Mouse (Mus musculus): ENCODE results near the gene Bbc3. TPM values are rescaled to one million over a fixed set of nuclear protein-coding genes. Genes with fewer than 3 reads are reported as not detected.

The Bbc3 gene
- polyA plus RNA-seq, 1 experiment from 2014 or later = 10.4 TPM

DNA sequence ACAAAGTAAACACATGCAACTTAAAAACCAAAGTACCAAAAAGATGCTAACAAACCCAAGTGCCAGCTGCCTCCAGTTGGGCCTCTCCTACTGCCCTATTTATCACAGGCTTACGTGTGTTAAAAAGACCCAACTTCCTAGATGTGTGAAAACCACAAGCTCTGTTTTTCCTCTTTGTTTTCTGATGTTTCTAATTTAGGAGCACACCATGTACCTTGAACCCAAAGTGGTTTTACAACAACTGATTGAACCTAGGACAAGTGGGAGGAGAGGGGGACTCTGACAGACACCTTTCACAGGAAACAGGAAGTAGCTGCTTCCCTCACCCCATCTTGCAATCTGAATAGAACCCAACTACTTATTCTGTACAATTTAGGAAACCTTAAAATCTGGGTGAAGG lies 56.1 kb downstream of the Bbc3 start:
- Histone ChIP-seq H3K36me3 (peaks cover 72% of the 10 kb centered on the region), H3K27ac (ENCODE audit: poor library complexity, severe bottlenecking) (peak overlapping the region; percentile 41)

GRCm38 (mm10) chr7:16364901-16365500 lies 56.8 kb downstream of the Bbc3 start:
- H3K9me3 ChIP-seq (replicated peaks) = no peaks in the 10 kb centered on the region
- no peak overlapping the region for H3K4me3 ChIP-seq
- H3K4me1 ChIP-seq (replicated peaks) = peaks cover 18% of the 10 kb centered on the region
- H3K4me2 ChIP-seq = no peak overlapping the region
- 64% methylated on average over 4 of the region's 4 CpGs for WGBS
- peaks cover 79% of the 10 kb centered on the region for H3K36me3 ChIP-seq
- H3K27me3 ChIP-seq (replicated peaks) = no peaks in the 10 kb centered on the region
- H3K9ac ChIP-seq = no peak overlapping the region
- H3K27ac ChIP-seq (ENCODE audit: poor library complexity, severe bottlenecking) = peak overlapping the region; percentile 41
- ATAC-seq (ENCODE audit: insufficient number of reproducible peaks, low FRiP score) = no peak

More for the DNA sequence above, 56.1 kb downstream of the Bbc3 start:
- Histone ChIP-seq H3K9me3 (replicated peaks) (no peaks in the 10 kb centered on the region), H3K4me3 (no peak overlapping the region), H3K4me2 (no peak overlapping the region), H3K9ac (no peak overlapping the region), H3K4me1 (replicated peaks) (peaks cover 18% of the 10 kb centered on the region), H3K27me3 (replicated peaks) (no peaks in the 10 kb centered on the region)
- WGBS = 59% methylated on average over 1 of the region's 1 CpGs
- ATAC-seq (ENCODE audit: insufficient number of reproducible peaks, low FRiP score) = no peak

GRCm38 (mm10) chr7:16366133-16366646 lies 58.0 kb downstream of the Bbc3 start:
- no peaks in the 10 kb centered on the region for H3K9me3 ChIP-seq (replicated peaks)
- no peak overlapping the region for H3K4me3 ChIP-seq
- H3K27ac ChIP-seq (ENCODE audit: poor library complexity, severe bottlenecking) = no peak overlapping the region
- H3K4me2 ChIP-seq = no peak overlapping the region
- H3K9ac ChIP-seq = no peak overlapping the region
- H3K27me3 ChIP-seq (replicated peaks) = no peaks in the 10 kb centered on the region
- 74% methylated on average over 10 of the region's 10 CpGs for WGBS
- H3K4me1 ChIP-seq (replicated peaks) = peaks cover 18% of the 10 kb centered on the region
- ATAC-seq (ENCODE audit: insufficient number of reproducible peaks, low FRiP score) = no peak
- H3K36me3 ChIP-seq = peaks cover 90% of the 10 kb centered on the region

DNA sequence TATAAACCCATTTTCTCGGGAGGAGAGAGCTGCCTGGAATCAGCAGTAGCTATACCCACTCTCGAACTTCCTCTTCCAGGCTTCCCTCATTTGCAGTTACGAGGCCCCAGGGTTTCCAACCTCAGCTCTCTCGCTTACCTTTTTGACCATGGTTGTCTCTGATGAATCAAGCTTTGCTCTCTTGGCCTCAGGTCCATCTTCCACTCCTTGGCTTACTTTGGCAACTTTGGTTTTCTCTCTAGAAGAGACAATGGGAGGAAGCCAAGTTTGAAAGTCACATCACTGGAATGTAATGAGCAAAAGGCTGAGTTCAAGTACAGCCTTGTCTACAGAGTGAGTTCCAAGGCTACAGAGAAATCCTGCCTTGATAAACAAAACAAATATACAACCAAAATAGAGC lies 58.5 kb downstream of the Bbc3 start:
- Histone ChIP-seq H3K4me1 (replicated peaks) (peaks cover 18% of the 10 kb centered on the region), H3K9ac (no peak overlapping the region), H3K4me3 (no peak overlapping the region), H3K27me3 (replicated peaks) (no peaks in the 10 kb centered on the region), H3K27ac (ENCODE audit: poor library complexity, severe bottlenecking) (no peak overlapping the region), H3K4me2 (no peak overlapping the region), H3K36me3 (peaks cover 90% of the 10 kb centered on the region), H3K9me3 (replicated peaks) (no peaks in the 10 kb centered on the region)
- WGBS = 83% methylated on average over 4 of the region's 4 CpGs
- no peak for ATAC-seq (ENCODE audit: insufficient number of reproducible peaks, low FRiP score)

Other genes with a start within 250 kb of the Bbc3 start
- 0.05 TPM in 1 of 2 replicates, not detected in the other for gene Zfp541, start 246.6 kb upstream of the Bbc3 start, polyA plus RNA-seq (2016; fragmentation: Nextera tagmentation; extraction: Ambion mirVana)
- gene Napa, start 209.9 kb upstream of the Bbc3 start, polyA plus RNA-seq (2016; fragmentation: Nextera tagmentation; extraction: Ambion mirVana) = 144 and 159 TPM in 2 replicates
- gene Kptn, start 188.5 kb upstream of the Bbc3 start, polyA plus RNA-seq (2016; fragmentation: Nextera tagmentation; extraction: Ambion mirVana) = 29.4 and 31.0 TPM in 2 replicates
- 0.28 and 0.30 TPM in 2 replicates for gene Slc8a2, start 178.6 kb upstream of the Bbc3 start, polyA plus RNA-seq (2016; fragmentation: Nextera tagmentation; extraction: Ambion mirVana)
- 18.2 and 21.5 TPM in 2 replicates for gene Meis3, start 133.3 kb upstream of the Bbc3 start, polyA plus RNA-seq (2016; fragmentation: Nextera tagmentation; extraction: Ambion mirVana)
- 11.9 and 13.0 TPM in 2 replicates for gene Dhx34, start 86.4 kb upstream of the Bbc3 start, polyA plus RNA-seq (2016; fragmentation: Nextera tagmentation; extraction: Ambion mirVana)
- gene C5ar2, start 64.2 kb upstream of the Bbc3 start, polyA plus RNA-seq (2016; fragmentation: Nextera tagmentation; extraction: Ambion mirVana) = 0.85 and 1.1 TPM in 2 replicates
- 1.1 and 1.8 TPM in 2 replicates for gene C5ar1, start 48.9 kb upstream of the Bbc3 start, polyA plus RNA-seq (2016; fragmentation: Nextera tagmentation; extraction: Ambion mirVana)
- 11.0 and 12.1 TPM in 2 replicates for gene Inafm1, start 34.8 kb upstream of the Bbc3 start, polyA plus RNA-seq (2016; fragmentation: Nextera tagmentation; extraction: Ambion mirVana)
- gene Ccdc9, start 21.6 kb upstream of the Bbc3 start, polyA plus RNA-seq (2016; fragmentation: Nextera tagmentation; extraction: Ambion mirVana) = 24.3 and 31.2 TPM in 2 replicates
- 232 and 254 TPM in 2 replicates for gene Sae1, start 79.4 kb downstream of the Bbc3 start, polyA plus RNA-seq (2016; fragmentation: Nextera tagmentation; extraction: Ambion mirVana)
- 14.3 and 14.9 TPM in 2 replicates for gene Zc3h4, start 92.5 kb downstream of the Bbc3 start, polyA plus RNA-seq (2016; fragmentation: Nextera tagmentation; extraction: Ambion mirVana)
- gene Tmem160, start 144.4 kb downstream of the Bbc3 start, polyA plus RNA-seq (2016; fragmentation: Nextera tagmentation; extraction: Ambion mirVana) = 79.0 and 83.6 TPM in 2 replicates
- gene Npas1, start 169.3 kb downstream of the Bbc3 start, polyA plus RNA-seq (2016; fragmentation: Nextera tagmentation; extraction: Ambion mirVana) = 0.22 and 0.31 TPM in 2 replicates